Mouse (Mus musculus) intestine, postnatal 0 days (tissue): ENCODE measurements around the gene Tlk2. TPM values are rescaled to one million over a fixed set of nuclear protein-coding genes. Genes with fewer than 3 reads are reported as not detected.
A peak's percentile ranks its signal among the peaks of the same experiment; 100 is the strongest.

Experiments
- ATAC-seq: fragments of 200-750 bp; cut with Nextera tagmentation; 2 replicates; pipeline ENCODE4 v1.8.0; 2017; ENCODE audit warnings: mild to moderate bottlenecking, moderate TSS enrichment, moderate library complexity
- H3K27ac ChIP-seq: fragments of 300-500 bp; sonication (generic); 2 replicates; pipeline ENCODE4 v1.5.1; 2014; ENCODE audit warnings: mild to moderate bottlenecking, low read depth, low read length, moderate library complexity
- H3K27me3 ChIP-seq: fragments of 300-500 bp; sonication (generic); replicated peaks from 2 replicates; pipeline ENCODE4 v1.6.1; 2014; ENCODE audit warnings: low read length, mixed read lengths; ENCODE audit not compliant: control insufficient read depth, insufficient read depth
- H3K36me3 ChIP-seq: fragments of 300-500 bp; sonication (generic); 2 replicates; pipeline ENCODE4 v1.6.1; 2014; ENCODE audit warnings: mild to moderate bottlenecking, moderate library complexity; ENCODE audit not compliant: control insufficient read depth, insufficient read depth
- H3K4me1 ChIP-seq: fragments of 300-500 bp; sonication (generic); replicated peaks from 2 replicates; pipeline ENCODE4 v1.6.1; 2014; ENCODE audit warnings: antibody characterized with exemption, low read length, mixed read lengths; ENCODE audit not compliant: control insufficient read depth, insufficient read depth
- H3K4me2 ChIP-seq: fragments of 300-500 bp; sonication (generic); replicated peaks from 2 replicates; pipeline ENCODE4 v1.6.1; 2014; ENCODE audit warnings: low read depth, mild to moderate bottlenecking, moderate library complexity
- H3K4me3 ChIP-seq: fragments of 300-500 bp; sonication (generic); 2 replicates; pipeline ENCODE4 v1.5.1; 2014; ENCODE audit warnings: low read depth, low read length
- H3K9ac ChIP-seq: fragments of 300-500 bp; sonication (generic); 2 replicates; pipeline ENCODE4 v1.6.1; 2014; ENCODE audit warnings: mild to moderate bottlenecking, low read depth, low read length
- H3K9me3 ChIP-seq: fragments of 300-500 bp; sonication (generic); 2 replicates; pipeline ENCODE4 v1.6.1; 2016; ENCODE audit warnings: mixed run types; ENCODE audit not compliant: control insufficient read depth
- CTCF ChIP-seq: sonication (generic); IDR thresholded peaks from 2 replicates; pipeline ENCODE4 v1.5.1; 2016; ENCODE audit warnings: low read depth, mild to moderate bottlenecking, control low read depth, antibody characterized with exemption, moderate library complexity
- WGBS: fragments of 180-500 bp; shearing (Covaris S2); extraction: QIAGEN DNeasy Blood & Tissue Kit; methylation state at CpG from one replicate; pipeline ENCODE4 v1.1.7; 2014; 5-methylcytosine and 5-hydroxymethylcytosine counted together
- polyA plus RNA-seq: library from polyadenylated mRNA; unstranded; fragments of >200 nt; fragmentation: Nextera tagmentation; extraction: Ambion mirVana; gene quantifications from 2 replicates; pipeline ENCODE4 v1.2.1, GENCODE M21; 2015

Tlk2 gene
- polyA plus RNA-seq, 1 experiment from 2014 or later, result 8.8 TPM

- Histone ChIP-seq H3K9me3 (no peaks in the 10 kb centered on the region), H3K4me1 (no peaks in the 10 kb centered on the region), H3K27me3 (no peaks in the 10 kb centered on the region), H3K4me2 (no peak overlapping the region), H3K36me3 (no peaks in the 10 kb centered on the region), H3K27ac (no peak overlapping the region), H3K4me3 (no peak overlapping the region), H3K9ac (no peak overlapping the region)
- 89% methylated on average over 6 of the region's 6 CpGs for WGBS
- TF ChIP-seq CTCF, result no peak
- no peak for ATAC-seq
Measured at GRCm38 (mm10) chr11:105317769-105318168, 139.2 kb downstream of the Tlk2 start.

- no peaks in the 10 kb centered on the region for H3K27me3 ChIP-seq
- no peaks in the 10 kb centered on the region for H3K4me1 ChIP-seq
- no peak overlapping the region for H3K4me2 ChIP-seq
- no peak overlapping the region for H3K9ac ChIP-seq
- WGBS, result 65% methylated on average over 2 of the region's 2 CpGs
- ATAC-seq, result no peak
- no peak overlapping the region for H3K27ac ChIP-seq
- no peaks in the 10 kb centered on the region for H3K36me3 ChIP-seq
- H3K4me3 ChIP-seq, result no peak overlapping the region
- H3K9me3 ChIP-seq, result no peaks in the 10 kb centered on the region
- no peak for TF ChIP-seq CTCF
Measured at GRCm38 (mm10) chr11:105321090-105321489, 142.5 kb downstream of the Tlk2 start.

- Histone ChIP-seq H3K27ac (no peak overlapping the region), H3K4me2 (no peak overlapping the region), H3K27me3 (no peaks in the 10 kb centered on the region), H3K4me1 (no peaks in the 10 kb centered on the region), H3K36me3 (no peaks in the 10 kb centered on the region), H3K9me3 (no peaks in the 10 kb centered on the region), H3K9ac (no peak overlapping the region), H3K4me3 (no peak overlapping the region)
- TF ChIP-seq CTCF, result no peak
- 80% methylated on average over 5 of the region's 5 CpGs for WGBS
- no peak for ATAC-seq
Measured at GRCm38 (mm10) chr11:105323530-105323929, 144.9 kb downstream of the Tlk2 start.

- Histone ChIP-seq H3K9ac (no peak overlapping the region), H3K27ac (no peak overlapping the region), H3K36me3 (no peaks in the 10 kb centered on the region), H3K27me3 (no peaks in the 10 kb centered on the region), H3K4me3 (no peak overlapping the region), H3K4me2 (no peak overlapping the region), H3K4me1 (no peaks in the 10 kb centered on the region), H3K9me3 (no peaks in the 10 kb centered on the region)
- WGBS, result 92% methylated on average over 3 of the region's 3 CpGs
- ATAC-seq, result no peak
- no peak for TF ChIP-seq CTCF
Measured at GRCm38 (mm10) chr11:105327101-105327500, 148.5 kb downstream of the Tlk2 start.

- H3K4me2 ChIP-seq, result no peak overlapping the region
- no peak for TF ChIP-seq CTCF
- no peak for ATAC-seq
- H3K4me1 ChIP-seq, result no peaks in the 10 kb centered on the region
- H3K27me3 ChIP-seq, result no peaks in the 10 kb centered on the region
- WGBS, result 57% methylated on average over 9 of the region's 9 CpGs
- no peak overlapping the region for H3K27ac ChIP-seq
- no peaks in the 10 kb centered on the region for H3K36me3 ChIP-seq
- H3K9ac ChIP-seq, result no peak overlapping the region
- no peak overlapping the region for H3K4me3 ChIP-seq
- no peaks in the 10 kb centered on the region for H3K9me3 ChIP-seq
Measured at GRCm38 (mm10) chr11:105329962-105330361, 151.4 kb downstream of the Tlk2 start.

GRCm38 (mm10) chr11:105331129-105331528 is 152.5 kb downstream of the Tlk2 start:
- Histone ChIP-seq H3K27ac (no peak overlapping the region), H3K9me3 (no peaks in the 10 kb centered on the region), H3K4me3 (no peak overlapping the region), H3K27me3 (no peaks in the 10 kb centered on the region), H3K9ac (no peak overlapping the region), H3K4me2 (no peak overlapping the region), H3K4me1 (no peaks in the 10 kb centered on the region), H3K36me3 (no peaks in the 10 kb centered on the region)
- TF ChIP-seq CTCF, result no peak
- 83% methylated on average over 3 of the region's 3 CpGs for WGBS
- no peak for ATAC-seq

GRCm38 (mm10) chr11:105331732-105332131 is 153.1 kb downstream of the Tlk2 start:
- H3K36me3 ChIP-seq, result no peaks in the 10 kb centered on the region
- H3K27ac ChIP-seq, result no peak overlapping the region
- ATAC-seq, result no peak
- H3K9me3 ChIP-seq, result no peaks in the 10 kb centered on the region
- no peaks in the 10 kb centered on the region for H3K4me1 ChIP-seq
- TF ChIP-seq CTCF, result peak; percentile 45
- H3K27me3 ChIP-seq, result no peaks in the 10 kb centered on the region
- 28% methylated on average over 10 of the region's 10 CpGs for WGBS
- H3K9ac ChIP-seq, result no peak overlapping the region
- H3K4me3 ChIP-seq, result no peak overlapping the region
- no peak overlapping the region for H3K4me2 ChIP-seq
